Mouse (Mus musculus): ENCODE results near the gene Fbxl13. TPM values are rescaled to one million over a fixed set of nuclear protein-coding genes. Genes with fewer than 3 reads are reported as not detected.

Gene Fbxl13
- total RNA-seq, 1 experiment = not detected

DNA sequence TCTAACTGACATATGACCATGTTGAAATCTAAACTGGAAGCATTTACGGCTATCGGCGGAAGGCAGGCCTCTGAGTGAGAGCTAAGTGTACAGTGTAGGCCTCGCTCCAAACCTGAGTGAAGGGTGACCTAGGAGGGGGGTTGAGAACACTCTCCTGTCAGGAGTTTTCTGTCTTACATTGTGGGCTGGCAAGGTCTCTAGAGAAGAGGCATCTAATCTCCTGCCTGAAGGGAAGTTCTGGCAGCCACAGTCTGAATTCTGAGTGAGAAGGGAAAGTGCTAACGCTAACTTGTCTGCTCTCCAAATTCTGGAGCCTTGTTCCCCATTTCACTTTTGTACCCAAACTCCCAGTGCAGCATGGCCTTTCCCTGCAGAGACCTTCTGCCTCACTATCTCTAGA, 156.9 kb downstream of the Fbxl13 start:
- DNase-seq (ENCODE audit: low read depth, low spot score) = no peak
- Histone ChIP-seq H3K4me1 (ENCODE audit: control insufficient read depth in 2 of 2, insufficient read depth in 2 of 2, low read length in 2 of 2, poor library complexity in 1 of 2) (no peaks in the 10 kb centered on the region), H3K27ac (ENCODE audit: insufficient read depth, low read depth, low read length, poor library complexity, severe bottlenecking) (no peak overlapping the region), H3K9me3 (ENCODE audit: control insufficient read depth, insufficient read depth, low read depth, low read length) (no peaks in the 10 kb centered on the region), H3K36me3 (ENCODE audit: control insufficient read depth, insufficient read depth, low read length, poor library complexity, severe bottlenecking) (no peaks in the 10 kb centered on the region), H3K4me3 (ENCODE audit: insufficient read depth in 1 of 2, low read depth in 1 of 2, low read length in 2 of 2, poor library complexity in 1 of 2, severe bottlenecking in 1 of 2) (no peak overlapping the region), H3K9ac (ENCODE audit: insufficient read depth, low read depth, low read length, poor library complexity, severe bottlenecking) (no peak overlapping the region)
- in situ Hi-C loops (cut with MboI; ENCODE audit: low sequenced_read_pairs in 2 of 2, unreplicated experiment in 2 of 2) = no loop called here
- TF ChIP-seq HCFC1 (IDR thresholded peaks at IDR 0.05; ENCODE audit: borderline replicate concordance, insufficient read depth, low read length) (no peak), ZNF384 (IDR thresholded peaks at IDR 0.05; ENCODE audit: low read depth, low read length) (no peak), MAFK (IDR thresholded peaks at IDR 0.05; ENCODE audit: insufficient read depth, low read depth, low read length) (no peak), CHD2 (IDR thresholded peaks at IDR 0.05; ENCODE audit: low read depth, low read length) (no peak), ZC3H11A (IDR thresholded peaks at IDR 0.05; ENCODE audit: borderline replicate concordance, low read depth, low read length) (no peak)

DNA sequence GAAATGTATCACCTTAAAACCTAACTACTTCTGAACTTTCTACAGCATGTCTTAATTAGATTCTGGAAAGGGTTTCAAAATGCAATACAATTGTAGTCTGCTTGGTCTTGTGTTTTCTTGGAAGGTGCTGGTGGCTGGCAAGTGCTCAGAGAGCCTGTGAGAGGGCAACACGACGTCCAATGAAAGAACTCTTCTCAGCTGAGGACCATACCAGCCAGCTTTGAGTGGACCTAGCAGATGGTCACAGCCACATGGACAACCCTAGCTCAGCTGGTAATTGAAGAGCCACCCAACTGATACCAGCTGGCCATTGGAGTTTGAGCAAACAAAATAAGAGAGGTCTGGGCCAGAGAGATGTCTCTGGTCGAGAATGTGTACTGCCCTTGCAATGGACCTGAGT, 157.7 kb downstream of the Fbxl13 start:
- DNase-seq (ENCODE audit: low read depth, low spot score) = no peak
- Histone ChIP-seq H3K4me3 (ENCODE audit: insufficient read depth in 1 of 2, low read depth in 1 of 2, low read length in 2 of 2, poor library complexity in 1 of 2, severe bottlenecking in 1 of 2) (no peak overlapping the region), H3K27ac (ENCODE audit: insufficient read depth, low read depth, low read length, poor library complexity, severe bottlenecking) (no peak overlapping the region), H3K36me3 (ENCODE audit: control insufficient read depth, insufficient read depth, low read length, poor library complexity, severe bottlenecking) (no peaks in the 10 kb centered on the region), H3K4me1 (ENCODE audit: control insufficient read depth in 2 of 2, insufficient read depth in 2 of 2, low read length in 2 of 2, poor library complexity in 1 of 2) (no peaks in the 10 kb centered on the region), H3K9ac (ENCODE audit: insufficient read depth, low read depth, low read length, poor library complexity, severe bottlenecking) (no peak overlapping the region), H3K9me3 (ENCODE audit: control insufficient read depth, insufficient read depth, low read depth, low read length) (no peaks in the 10 kb centered on the region)
- in situ Hi-C loops (cut with MboI; ENCODE audit: low sequenced_read_pairs in 2 of 2, unreplicated experiment in 2 of 2) = no loop called here
- no peak for TF ChIP-seq ZNF384 (IDR thresholded peaks at IDR 0.05; ENCODE audit: low read depth, low read length)
- TF ChIP-seq HCFC1 (IDR thresholded peaks at IDR 0.05; ENCODE audit: borderline replicate concordance, insufficient read depth, low read length) = no peak
- TF ChIP-seq CHD2 (IDR thresholded peaks at IDR 0.05; ENCODE audit: low read depth, low read length) = no peak
- no peak for TF ChIP-seq ZC3H11A (IDR thresholded peaks at IDR 0.05; ENCODE audit: borderline replicate concordance, low read depth, low read length)
- TF ChIP-seq MAFK (IDR thresholded peaks at IDR 0.05; ENCODE audit: insufficient read depth, low read depth, low read length) = no peak

DNA sequence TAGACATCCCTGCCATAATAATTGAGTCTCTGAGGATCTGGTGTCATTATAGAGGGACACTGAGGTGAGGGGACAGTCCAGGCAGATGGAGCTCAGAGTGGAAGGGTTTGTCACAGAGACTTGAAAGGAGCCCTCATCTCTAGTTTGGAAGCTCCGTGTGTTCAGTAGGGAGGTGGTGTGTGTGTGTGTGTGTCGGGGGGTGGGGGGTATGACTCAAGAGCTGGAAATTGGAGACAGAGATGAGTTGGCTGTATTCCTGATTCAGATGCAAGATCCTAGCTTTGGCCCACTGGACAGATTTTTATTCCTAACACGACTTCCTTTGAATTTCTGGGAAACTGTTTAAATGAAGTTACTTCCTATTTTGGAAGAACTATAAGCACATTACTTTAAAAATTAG, 158.1 kb downstream of the Fbxl13 start:
- in situ Hi-C loops (cut with MboI; ENCODE audit: low sequenced_read_pairs in 2 of 2, unreplicated experiment in 2 of 2) = no loop called here
- Histone ChIP-seq H3K4me3 (ENCODE audit: insufficient read depth in 1 of 2, low read depth in 1 of 2, low read length in 2 of 2, poor library complexity in 1 of 2, severe bottlenecking in 1 of 2) (no peak overlapping the region), H3K27ac (ENCODE audit: insufficient read depth, low read depth, low read length, poor library complexity, severe bottlenecking) (no peak overlapping the region)

DNA sequence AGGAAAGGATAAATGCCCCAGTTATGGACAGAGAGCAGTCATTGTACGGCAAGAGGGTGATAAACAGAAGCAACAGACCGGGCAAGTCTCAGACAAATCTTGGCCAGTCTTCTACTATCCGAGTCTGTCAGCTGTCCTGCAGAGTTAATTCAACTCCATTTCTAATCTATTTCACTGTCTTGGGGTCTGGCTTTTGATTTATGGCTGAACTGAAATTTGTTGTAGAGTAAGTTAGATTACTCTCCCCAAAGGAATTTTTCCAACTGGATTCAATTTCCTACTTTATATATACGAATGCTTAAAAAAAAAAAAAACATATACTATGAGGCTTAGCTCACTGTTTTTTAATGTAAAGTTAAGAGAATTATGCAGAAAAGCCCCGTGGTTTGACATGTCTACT, 158.6 kb downstream of the Fbxl13 start:
- no peak overlapping the region for H3K9ac ChIP-seq (ENCODE audit: insufficient read depth, low read depth, low read length, poor library complexity, severe bottlenecking)
- H3K27ac ChIP-seq (ENCODE audit: insufficient read depth, low read depth, low read length, poor library complexity, severe bottlenecking) = no peak overlapping the region
- H3K36me3 ChIP-seq (ENCODE audit: control insufficient read depth, insufficient read depth, low read length, poor library complexity, severe bottlenecking) = no peaks in the 10 kb centered on the region
- no peaks in the 10 kb centered on the region for H3K4me1 ChIP-seq (ENCODE audit: control insufficient read depth in 2 of 2, insufficient read depth in 2 of 2, low read length in 2 of 2, poor library complexity in 1 of 2)
- no peaks in the 10 kb centered on the region for H3K9me3 ChIP-seq (ENCODE audit: control insufficient read depth, insufficient read depth, low read depth, low read length)
- no peak for DNase-seq (ENCODE audit: low read depth, low spot score)
- TF ChIP-seq ZC3H11A (IDR thresholded peaks at IDR 0.05; ENCODE audit: borderline replicate concordance, low read depth, low read length) (no peak), CHD2 (IDR thresholded peaks at IDR 0.05; ENCODE audit: low read depth, low read length) (no peak), ZNF384 (IDR thresholded peaks at IDR 0.05; ENCODE audit: low read depth, low read length) (no peak), MAFK (IDR thresholded peaks at IDR 0.05; ENCODE audit: insufficient read depth, low read depth, low read length) (no peak), HCFC1 (IDR thresholded peaks at IDR 0.05; ENCODE audit: borderline replicate concordance, insufficient read depth, low read length) (no peak)
- in situ Hi-C loops (cut with MboI; ENCODE audit: low sequenced_read_pairs in 2 of 2, unreplicated experiment in 2 of 2) = no loop called here
- H3K4me3 ChIP-seq (ENCODE audit: insufficient read depth in 1 of 2, low read depth in 1 of 2, low read length in 2 of 2, poor library complexity in 1 of 2, severe bottlenecking in 1 of 2) = no peak overlapping the region

More for the DNA sequence above, 158.1 kb downstream of the Fbxl13 start:
- H3K9me3 ChIP-seq (ENCODE audit: control insufficient read depth, insufficient read depth, low read depth, low read length) = no peaks in the 10 kb centered on the region
- no peak overlapping the region for H3K9ac ChIP-seq (ENCODE audit: insufficient read depth, low read depth, low read length, poor library complexity, severe bottlenecking)
- no peaks in the 10 kb centered on the region for H3K4me1 ChIP-seq (ENCODE audit: control insufficient read depth in 2 of 2, insufficient read depth in 2 of 2, low read length in 2 of 2, poor library complexity in 1 of 2)
- H3K36me3 ChIP-seq (ENCODE audit: control insufficient read depth, insufficient read depth, low read length, poor library complexity, severe bottlenecking) = no peaks in the 10 kb centered on the region
- DNase-seq (ENCODE audit: low read depth, low spot score) = no peak
- TF ChIP-seq HCFC1 (IDR thresholded peaks at IDR 0.05; ENCODE audit: borderline replicate concordance, insufficient read depth, low read length) (no peak), ZNF384 (IDR thresholded peaks at IDR 0.05; ENCODE audit: low read depth, low read length) (no peak), MAFK (IDR thresholded peaks at IDR 0.05; ENCODE audit: insufficient read depth, low read depth, low read length) (no peak), CHD2 (IDR thresholded peaks at IDR 0.05; ENCODE audit: low read depth, low read length) (no peak), ZC3H11A (IDR thresholded peaks at IDR 0.05; ENCODE audit: borderline replicate concordance, low read depth, low read length) (no peak)
